In the genomic region with DNA sequence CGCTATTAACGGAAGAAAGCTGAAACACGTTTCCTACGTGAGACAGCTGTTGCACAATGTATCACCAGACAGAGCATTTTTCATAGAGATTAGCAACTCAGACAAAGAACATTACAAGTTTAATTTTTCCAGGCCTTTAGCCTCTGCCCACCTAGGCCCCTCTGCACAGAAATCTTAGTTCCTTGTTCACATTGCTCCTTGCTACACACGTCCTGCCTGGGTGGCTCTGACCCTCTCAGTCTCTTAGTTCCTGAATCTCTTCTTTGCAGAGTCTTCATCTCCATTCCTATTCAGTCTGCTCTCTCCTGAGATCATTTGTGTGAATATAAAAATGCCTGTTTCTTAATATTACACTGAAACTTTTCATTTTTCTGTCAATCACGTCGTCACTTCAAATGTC, we compare ENCODE assay signal across 15 mouse cellular contexts.
"Had no signal": no experiment of that assay in that cellular context is flagged by ENCODE, and none has a peak within 500 bp of the region (broad histone marks: within the 10 kb centered on the region; RNA-seq: fewer than 3 reads in every experiment).

No protein-coding gene starts in this region.

- H3K9ac ChIP-seq: limb, embryonic 13.5 days; liver, embryonic 13.5 days; neural tube, embryonic 15.5 days had no signal

- ATAC-seq: intestine, postnatal 0 days had no signal

- H3K4me3 ChIP-seq: limb, embryonic 13.5 days; liver, embryonic 13.5 days; midbrain, embryonic 10.5 days; myocyte; neural tube, embryonic 15.5 days had no signal

- H3K27me3 ChIP-seq: limb, embryonic 13.5 days; liver, embryonic 13.5 days; neural tube, embryonic 15.5 days had no signal

- H3K4me1 ChIP-seq: neural tube, embryonic 15.5 days had no signal

- H3K4me2 ChIP-seq: limb, embryonic 13.5 days; liver, embryonic 13.5 days; neural tube, embryonic 15.5 days had no signal

- H3K27ac ChIP-seq: limb, embryonic 13.5 days; liver, embryonic 13.5 days; midbrain, embryonic 10.5 days; neural tube, embryonic 15.5 days had no signal

- DNase-seq: kidney, adult 8-10 months; kidney, postnatal 25 days; layer of hippocampus, adult 9-11 months; layer of hippocampus, postnatal 36 days; liver, embryonic 13.5 days; lung, postnatal 10 days; midbrain, embryonic 14.5 days; right cerebral cortex, adult 18-20 months; right cerebral cortex, postnatal 25 days; thymus, postnatal 36 days had no signal

- H3K9me3 ChIP-seq: limb, embryonic 13.5 days; liver, embryonic 13.5 days; midbrain, embryonic 10.5 days; neural tube, embryonic 15.5 days had no signal
